Mouse (Mus musculus): Measurements from ENCODE around the gene Plekha7.

GRCm38 (mm10) chr7:116121202-116121601 is 187.0 kb downstream of the Plekha7 start:
- TF ChIP-seq MAFK (IDR thresholded peaks at IDR 0.05; ENCODE audit: insufficient read depth, low read depth, low read length) (no peak), CHD2 (IDR thresholded peaks at IDR 0.05; ENCODE audit: low read depth, low read length) (no peak), ZC3H11A (IDR thresholded peaks at IDR 0.05; ENCODE audit: borderline replicate concordance, low read depth, low read length) (no peak), HCFC1 (IDR thresholded peaks at IDR 0.05; ENCODE audit: borderline replicate concordance, insufficient read depth, low read length) (no peak)

All from ES-E14 (cell line).